Mouse (Mus musculus) hindbrain, embryonic 12.5 days (tissue): ENCODE measurements at regions not wholly inside any gene's neighbourhood (a gene's known extent, or its start where the extent isn't known, plus 50 kb on each side); places are given as distances from the start of the nearest gene placed in this dataset.
"Not testable (repeated sequence)": the region's sequence is repeated elsewhere in the genome, so short reads cannot be mapped to it uniquely, and the experiment has no call there.

Experiments
- ATAC-seq: fragments of 200-750 bp; cut with Nextera tagmentation; 2 replicates; pipeline ENCODE4 v1.8.0; 2017; ENCODE audit warnings: moderate TSS enrichment; ENCODE audit not compliant: low FRiP score
- H3K27ac ChIP-seq: fragments of 300-500 bp; sonication (generic); 2 replicates; pipeline ENCODE4 v1.5.1; 2016; ENCODE audit warnings: mild to moderate bottlenecking
- H3K27me3 ChIP-seq: fragments of 300-500 bp; sonication (generic); 2 replicates; pipeline ENCODE4 v1.6.1; 2016; ENCODE audit warnings: mild to moderate bottlenecking
- H3K36me3 ChIP-seq: fragments of 300-500 bp; sonication (generic); 2 replicates; pipeline ENCODE4 v1.6.1; 2016; ENCODE audit warnings: mild to moderate bottlenecking
- H3K4me1 ChIP-seq: fragments of 300-500 bp; sonication (generic); 2 replicates; pipeline ENCODE4 v1.6.1; 2016
- H3K4me2 ChIP-seq: fragments of 300-500 bp; sonication (generic); replicated peaks from 2 replicates; pipeline ENCODE4 v1.6.1; 2016; ENCODE audit warnings: mild to moderate bottlenecking
- H3K4me3 ChIP-seq: fragments of 300-500 bp; sonication (generic); 2 replicates; pipeline ENCODE4 v1.5.1; 2016; ENCODE audit warnings: mild to moderate bottlenecking
- H3K9ac ChIP-seq: fragments of 300-500 bp; sonication (generic); 2 replicates; pipeline ENCODE4 v1.6.1; 2016; ENCODE audit warnings: mild to moderate bottlenecking, moderate library complexity
- H3K9me3 ChIP-seq: fragments of 300-500 bp; sonication (generic); replicated peaks from 2 replicates; pipeline ENCODE4 v1.6.1; 2016; ENCODE audit warnings: mild to moderate bottlenecking
- WGBS: fragments of 180-500 bp; shearing (Covaris S2); methylation state at CpG from one replicate; pipeline ENCODE4 v1.1.7; 2016; 5-methylcytosine and 5-hydroxymethylcytosine counted together

GRCm38 (mm10) chr10:14292701-14293100 lies 252.8 kb downstream of the Adgrg6 start:
- not testable (repeated sequence) for H3K9ac ChIP-seq, H3K36me3 ChIP-seq, H3K27me3 ChIP-seq, H3K4me1 ChIP-seq, H3K4me2 ChIP-seq, H3K27ac ChIP-seq, ATAC-seq, H3K4me3 ChIP-seq, H3K9me3 ChIP-seq
- 81% methylated on average over 8 of the region's 8 CpGs for WGBS

- no peak overlapping the region for H3K27ac ChIP-seq
- no peak overlapping the region for H3K9ac ChIP-seq
- H3K36me3 ChIP-seq, result no peaks in the 10 kb centered on the region
- ATAC-seq, result no peak
- H3K4me2 ChIP-seq, result no peak overlapping the region
- H3K27me3 ChIP-seq, result no peaks in the 10 kb centered on the region
- H3K9me3 ChIP-seq, result no peaks in the 10 kb centered on the region
- no peaks in the 10 kb centered on the region for H3K4me1 ChIP-seq
- H3K4me3 ChIP-seq, result no peak overlapping the region
- WGBS, result 93% methylated on average over 4 of the region's 4 CpGs
Observed at GRCm38 (mm10) chr10:14287551-14287950, 257.9 kb downstream of the Adgrg6 start.

GRCm38 (mm10) chr10:14276631-14277030 lies 268.8 kb downstream of the Adgrg6 start:
- H3K4me1 ChIP-seq, result no peaks in the 10 kb centered on the region
- H3K27ac ChIP-seq, result no peak overlapping the region
- no peaks in the 10 kb centered on the region for H3K9me3 ChIP-seq
- no peak overlapping the region for H3K4me2 ChIP-seq
- H3K27me3 ChIP-seq, result no peaks in the 10 kb centered on the region
- no peak for ATAC-seq
- H3K9ac ChIP-seq, result no peak overlapping the region
- H3K36me3 ChIP-seq, result no peaks in the 10 kb centered on the region
- 83% methylated on average over 1 of the region's 1 CpGs for WGBS
- no peak overlapping the region for H3K4me3 ChIP-seq

GRCm38 (mm10) chr10:14275477-14275876 lies 270.0 kb downstream of the Adgrg6 start:
- no peak for ATAC-seq
- 84% methylated on average over 1 of the region's 1 CpGs for WGBS
- no peaks in the 10 kb centered on the region for H3K36me3 ChIP-seq
- H3K27me3 ChIP-seq, result no peaks in the 10 kb centered on the region
- no peak overlapping the region for H3K4me3 ChIP-seq
- H3K27ac ChIP-seq, result no peak overlapping the region
- no peaks in the 10 kb centered on the region for H3K4me1 ChIP-seq
- no peak overlapping the region for H3K4me2 ChIP-seq
- H3K9ac ChIP-seq, result no peak overlapping the region
- H3K9me3 ChIP-seq, result no peaks in the 10 kb centered on the region

GRCm38 (mm10) chr10:14270008-14270407 lies 275.5 kb downstream of the Adgrg6 start:
- no peaks in the 10 kb centered on the region for H3K9me3 ChIP-seq
- H3K9ac ChIP-seq, result no peak overlapping the region
- no peak overlapping the region for H3K27ac ChIP-seq
- no peaks in the 10 kb centered on the region for H3K27me3 ChIP-seq
- WGBS, result 35% methylated on average over 3 of the region's 4 CpGs
- no peak for ATAC-seq
- H3K36me3 ChIP-seq, result no peaks in the 10 kb centered on the region
- no peak overlapping the region for H3K4me3 ChIP-seq
- H3K4me2 ChIP-seq, result no peak overlapping the region
- no peaks in the 10 kb centered on the region for H3K4me1 ChIP-seq

- 82% methylated on average over 3 of the region's 3 CpGs for WGBS
- Histone ChIP-seq H3K9ac (no peak overlapping the region), H3K27me3 (no peaks in the 10 kb centered on the region), H3K36me3 (no peaks in the 10 kb centered on the region), H3K4me2 (no peak overlapping the region), H3K4me3 (no peak overlapping the region), H3K9me3 (no peaks in the 10 kb centered on the region), H3K4me1 (no peaks in the 10 kb centered on the region), H3K27ac (no peak overlapping the region)
- ATAC-seq, result no peak
Observed at GRCm38 (mm10) chr10:14267641-14268040, 277.8 kb downstream of the Adgrg6 start.

GRCm38 (mm10) chr10:14239670-14240069 lies 273.8 kb downstream of the Hivep2 start:
- H3K9ac ChIP-seq, result no peak overlapping the region
- no peaks in the 10 kb centered on the region for H3K9me3 ChIP-seq
- no peaks in the 10 kb centered on the region for H3K36me3 ChIP-seq
- no peaks in the 10 kb centered on the region for H3K4me1 ChIP-seq
- ATAC-seq, result no peak
- H3K27ac ChIP-seq, result no peak overlapping the region
- no peak overlapping the region for H3K4me2 ChIP-seq
- no peak overlapping the region for H3K4me3 ChIP-seq
- no peaks in the 10 kb centered on the region for H3K27me3 ChIP-seq
- WGBS, result 90% methylated on average over 8 of the region's 8 CpGs

GRCm38 (mm10) chr10:14234896-14235604 lies 269.2 kb downstream of the Hivep2 start:
- Histone ChIP-seq H3K27ac (no peak overlapping the region), H3K9me3 (no peaks in the 10 kb centered on the region), H3K4me1 (no peaks in the 10 kb centered on the region), H3K36me3 (no peaks in the 10 kb centered on the region), H3K27me3 (no peaks in the 10 kb centered on the region), H3K4me2 (no peak overlapping the region), H3K4me3 (no peak overlapping the region), H3K9ac (no peak overlapping the region)
- 73% methylated on average over 10 of the region's 10 CpGs for WGBS
- ATAC-seq, result no peak

GRCm38 (mm10) chr10:14234005-14234602 lies 268.2 kb downstream of the Hivep2 start:
- Histone ChIP-seq H3K9me3 (no peaks in the 10 kb centered on the region), H3K9ac (no peak overlapping the region), H3K27ac (no peak overlapping the region), H3K27me3 (no peaks in the 10 kb centered on the region), H3K4me3 (no peak overlapping the region), H3K4me2 (no peak overlapping the region), H3K4me1 (no peaks in the 10 kb centered on the region), H3K36me3 (no peaks in the 10 kb centered on the region)
- no peak for ATAC-seq
- WGBS, result 62% methylated on average over 5 of the region's 5 CpGs

- ATAC-seq, result no peak
- Histone ChIP-seq H3K27me3 (no peaks in the 10 kb centered on the region), H3K36me3 (no peaks in the 10 kb centered on the region), H3K4me1 (no peaks in the 10 kb centered on the region), H3K27ac (no peak overlapping the region), H3K9me3 (no peaks in the 10 kb centered on the region), H3K4me2 (no peak overlapping the region), H3K4me3 (no peak overlapping the region), H3K9ac (no peak overlapping the region)
- 72% methylated on average over 3 of the region's 3 CpGs for WGBS
Observed at GRCm38 (mm10) chr10:14233335-14233734, 267.5 kb downstream of the Hivep2 start.

GRCm38 (mm10) chr10:14231464-14231863 lies 265.6 kb downstream of the Hivep2 start:
- no peaks in the 10 kb centered on the region for H3K9me3 ChIP-seq
- no peaks in the 10 kb centered on the region for H3K36me3 ChIP-seq
- H3K27me3 ChIP-seq, result no peaks in the 10 kb centered on the region
- WGBS, result 92% methylated on average over 1 of the region's 1 CpGs
- H3K4me3 ChIP-seq, result no peak overlapping the region
- H3K4me1 ChIP-seq, result no peaks in the 10 kb centered on the region
- ATAC-seq, result no peak
- no peak overlapping the region for H3K4me2 ChIP-seq
- no peak overlapping the region for H3K9ac ChIP-seq
- H3K27ac ChIP-seq, result no peak overlapping the region

- no peak for ATAC-seq
- H3K27ac ChIP-seq, result no peak overlapping the region
- WGBS, result 94% methylated on average over 1 of the region's 1 CpGs
Observed at GRCm38 (mm10) chr10:14217284-14217683, 251.4 kb downstream of the Hivep2 start.

More at GRCm38 (mm10) chr10:14217284-14217683, 251.4 kb downstream of the Hivep2 start:
- Histone ChIP-seq H3K27me3 (no peaks in the 10 kb centered on the region), H3K9ac (no peak overlapping the region), H3K4me3 (no peak overlapping the region), H3K4me1 (no peaks in the 10 kb centered on the region), H3K9me3 (0 out of 2 replicates have a peak, but pooled peaks cover 5% of the 10 kb centered on the region), H3K36me3 (no peaks in the 10 kb centered on the region), H3K4me2 (no peak overlapping the region)
